In the genomic region with DNA sequence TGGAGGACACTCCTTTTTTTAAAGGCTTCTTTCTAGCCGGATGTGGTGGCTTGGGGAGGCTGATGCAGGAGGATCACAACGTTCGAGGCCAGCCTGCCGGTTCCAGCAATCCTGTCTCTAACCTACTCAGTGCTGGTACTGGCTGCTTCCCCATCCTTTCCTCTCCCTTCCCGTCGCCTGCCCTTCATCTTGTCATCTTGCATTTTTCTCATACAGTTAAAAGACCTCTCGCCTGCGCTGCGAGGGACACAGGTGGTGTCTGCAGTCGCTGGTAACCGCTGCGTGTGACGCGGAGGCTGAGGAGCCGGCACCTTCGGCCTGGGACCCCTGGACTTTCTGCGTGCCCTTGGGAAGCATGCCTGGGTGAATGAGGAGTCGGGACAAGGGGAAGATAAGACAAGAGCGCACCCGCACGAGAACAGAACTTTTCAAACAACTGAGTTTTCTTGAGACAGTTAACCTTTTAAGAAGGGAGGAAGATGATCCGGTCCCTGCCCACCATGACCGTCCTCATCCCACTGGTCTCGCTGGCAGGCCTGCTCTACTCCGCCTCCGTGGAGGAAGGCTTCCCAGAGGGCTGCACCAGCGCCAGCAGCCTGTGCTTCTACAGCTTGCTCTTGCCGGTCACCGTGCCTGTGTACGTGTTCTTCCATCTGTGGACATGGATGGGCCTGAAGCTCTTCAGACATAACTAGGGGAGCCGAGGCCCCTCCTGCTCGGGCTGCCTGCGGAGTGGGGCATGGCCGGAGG, we compare ENCODE assay signal across 8 mouse cellular contexts. TPM values are rescaled to one million over a fixed set of nuclear protein-coding genes. Genes with fewer than 3 reads are reported as not detected.
A peak's percentile ranks its signal among the peaks of the same experiment; 100 is the strongest.
DNase-seq lines count a peak whose midpoint lies in the region; ATAC-seq and TF ChIP-seq lines count a peak whose summit lies in the region.

No protein-coding gene starts in this region.

- peak in 1 of 2 experiments; percentile 24 for DNase-seq in heart, adult 2 months
- no peak for DNase-seq in heart, postnatal 4 days
- no peak for DNase-seq in thymus, adult 2 months
- no peak for DNase-seq in thymus, postnatal 0 days (ENCODE audit: low spot score)
- DNase-seq in midbrain, embryonic 14.5 days = peak; percentile 16
- DNase-seq in urinary bladder, postnatal 4 days (ENCODE audit: low spot score in 2 of 2) = no peak
- DNase-seq in gastrocnemius, adult 18-20 months (ENCODE audit: low spot score) = no peak

- peak overlapping the region; percentile 93 for H3K4me3 ChIP-seq in heart, adult 2 months
- H3K4me3 ChIP-seq in thymus, adult 2 months (ENCODE audit: control insufficient read depth, insufficient read depth, low read length) = peak overlapping the region; percentile 7; the same call in 1 of the 2 replicates
- H3K4me3 ChIP-seq in hindbrain, embryonic 13.5 days = peak overlapping the region; percentile 63
- H3K4me3 ChIP-seq in midbrain, embryonic 14.5 days (replicated peaks; ENCODE audit: low read depth, low read length) = peak overlapping the region; percentile 65

- intact Hi-C loops in heart, adult 2 months (cut with DNase I) = loop anchor here (2.0 to 5.0 kb wide), 4 partner anchors 67 to 250 kb away; a partner anchor contains a TSS

- H3K36me3 ChIP-seq in heart, adult 2 months (ENCODE audit: control insufficient read depth, insufficient read depth, low read length) = no peaks in the 10 kb centered on the region
- no peaks in the 10 kb centered on the region for H3K36me3 ChIP-seq in thymus, adult 2 months (ENCODE audit: control insufficient read depth, insufficient read depth, low read length)
- peaks cover 6% of the 10 kb centered on the region for H3K36me3 ChIP-seq in hindbrain, embryonic 13.5 days
- H3K36me3 ChIP-seq in midbrain, embryonic 14.5 days (ENCODE audit: control insufficient read depth, insufficient read depth, low read length) = no peaks in the 10 kb centered on the region

- no peak for TF ChIP-seq EP300 in heart, adult 2 months (IDR thresholded peaks at IDR 0.05; ENCODE audit: insufficient read depth, low read depth, low read length)

- no peaks in the 10 kb centered on the region for H3K79me2 ChIP-seq in heart, adult 2 months (replicated peaks; ENCODE audit: control insufficient read depth, insufficient read depth, low read length)

- H3K9ac ChIP-seq in heart, adult 2 months (ENCODE audit: low read depth, low read length) = peak overlapping the region; percentile 98
- H3K9ac ChIP-seq in hindbrain, embryonic 13.5 days = peak overlapping the region; percentile 89
- peak overlapping the region; percentile 81 for H3K9ac ChIP-seq in midbrain, embryonic 14.5 days (replicated peaks; ENCODE audit: low read length)

- no peaks in the 10 kb centered on the region for H3K9me3 ChIP-seq in hindbrain, embryonic 13.5 days
- H3K9me3 ChIP-seq in midbrain, embryonic 14.5 days (ENCODE audit: control insufficient read depth, low read length) = no peaks in the 10 kb centered on the region

- H3K4me2 ChIP-seq in hindbrain, embryonic 13.5 days = peak overlapping the region; percentile 66
- H3K4me2 ChIP-seq in midbrain, embryonic 14.5 days (ENCODE audit: low read length) = peak overlapping the region; percentile 64

- H3K4me1 ChIP-seq in heart, adult 2 months (ENCODE audit: control insufficient read depth, insufficient read depth, low read length) = 0 out of 2 replicates have a peak, but pooled peaks cover 1% of the 10 kb centered on the region
- peaks cover 13% of the 10 kb centered on the region for H3K4me1 ChIP-seq in thymus, adult 2 months (replicated peaks; ENCODE audit: control insufficient read depth, insufficient read depth, low read length)
- peaks cover 23% of the 10 kb centered on the region for H3K4me1 ChIP-seq in hindbrain, embryonic 13.5 days (replicated peaks)
- H3K4me1 ChIP-seq in midbrain, embryonic 14.5 days (ENCODE audit: control insufficient read depth, insufficient read depth, low read length) = peaks cover 8% of the 10 kb centered on the region

- H3K27me3 ChIP-seq in heart, adult 2 months (ENCODE audit: control insufficient read depth, insufficient read depth, low read length) = no peaks in the 10 kb centered on the region
- H3K27me3 ChIP-seq in thymus, adult 2 months (ENCODE audit: control insufficient read depth, insufficient read depth, low read length) = no peaks in the 10 kb centered on the region
- H3K27me3 ChIP-seq in hindbrain, embryonic 13.5 days = 0 out of 2 replicates have a peak, but pooled peaks cover 8% of the 10 kb centered on the region
- H3K27me3 ChIP-seq in midbrain, embryonic 14.5 days (ENCODE audit: control insufficient read depth, insufficient read depth, low read length) = no peaks in the 10 kb centered on the region

- ATAC-seq in hindbrain, embryonic 13.5 days (ENCODE audit: low FRiP score) = no peak
- no peak for ATAC-seq in midbrain, embryonic 14.5 days (ENCODE audit: low FRiP score, low TSS enrichment)

- H3K27ac ChIP-seq in heart, adult 2 months = peak overlapping the region; percentile 98
- H3K27ac ChIP-seq in thymus, adult 2 months (ENCODE audit: control insufficient read depth, insufficient read depth, low read length) = no peak overlapping the region
- H3K27ac ChIP-seq in hindbrain, embryonic 13.5 days = peak overlapping the region; percentile 94; the same call in 1 of the 2 replicates
- no peak overlapping the region for H3K27ac ChIP-seq in midbrain, embryonic 14.5 days (replicated peaks; ENCODE audit: low read depth, low read length)

- TF ChIP-seq CTCF in heart, adult 2 months (IDR thresholded peaks at IDR 0.05) = no peak
- TF ChIP-seq CTCF in thymus, adult 2 months (IDR thresholded peaks at IDR 0.05; ENCODE audit: borderline replicate concordance, control insufficient read depth, extremely low read depth, insufficient read depth, low read length, poor library complexity) = no peak

- 67% methylated on average over 34 of the region's 34 CpGs for whole genome bisulfite sequencing in heart, adult 2 months
- WGBS in thymus, adult 2 months = 84% methylated on average over 34 of the region's 34 CpGs
- WGBS in hindbrain, embryonic 13.5 days = 66% methylated on average over 34 of the region's 34 CpGs
- 69% methylated on average over 34 of the region's 34 CpGs for WGBS in midbrain, embryonic 14.5 days

- TF ChIP-seq POLR2A in heart, adult 2 months (IDR thresholded peaks at IDR 0.05; ENCODE audit: insufficient read depth, low read depth, low read length) = no peak
- no peak for TF ChIP-seq POLR2A in thymus, adult 2 months (IDR thresholded peaks at IDR 0.05; ENCODE audit: control insufficient read depth, extremely low read depth, insufficient read depth, low read length, poor library complexity)

RNA-seq across cellular contexts. Expression of a gene that starts 1.0 kb away (rescaled TPM):
- total RNA-seq in heart, adult 2 months (2021) = 10 to 100 TPM; 42.9 to 56.5 TPM
- 54.5 and 55.4 TPM in 2 replicates for polyA plus RNA-seq in heart, adult 2 months (2012; rRNA removed)
- 10 to 100 TPM; 31.0 to 31.9 TPM for total RNA-seq in heart, postnatal 4 days (2021)
- 64.7 and 83.0 TPM in 2 replicates for polyA plus RNA-seq in thymus, adult 2 months (2012; rRNA removed)
- polyA plus RNA-seq in thymus, postnatal 0 days (2015; fragmentation: Nextera tagmentation; extraction: Ambion mirVana) = 105 and 111 TPM in 2 replicates
- polyA plus RNA-seq in hindbrain, embryonic 13.5 days (2015; fragmentation: Nextera tagmentation; extraction: Ambion mirVana) = 81.3 and 88.2 TPM in 2 replicates
- polyA plus RNA-seq in midbrain, embryonic 14.5 days (2014; fragmentation: Nextera tagmentation; extraction: Ambion mirVana) = 94.1 and 96.4 TPM in 2 replicates
- total RNA-seq in gastrocnemius, adult 18-20 months (2021) = 10 to 100 TPM; 33.4 to 36.9 TPM

RNA-seq across cellular contexts. Expression of a gene that starts 22.2 kb away (rescaled TPM):
- total RNA-seq in heart, adult 2 months (2021) = 1 to 10 TPM; 1.6 to 2.4 TPM
- polyA plus RNA-seq in heart, adult 2 months (2012; rRNA removed) = 7.7 and 20.8 TPM in 2 replicates
- 1 to 10 TPM in 1 of 2 experiments, under 1 TPM in 1; 0.71 to 1.6 TPM for total RNA-seq in heart, postnatal 4 days (2021)
- 248 and 304 TPM in 2 replicates for polyA plus RNA-seq in thymus, adult 2 months (2012; rRNA removed)
- 135 TPM in 2 replicates for polyA plus RNA-seq in thymus, postnatal 0 days (2015; fragmentation: Nextera tagmentation; extraction: Ambion mirVana)
- 0.82 and 0.98 TPM in 2 replicates for polyA plus RNA-seq in hindbrain, embryonic 13.5 days (2015; fragmentation: Nextera tagmentation; extraction: Ambion mirVana)
- 0.79 TPM in 1 of 2 replicates, not detected in the other for polyA plus RNA-seq in midbrain, embryonic 14.5 days (2014; fragmentation: Nextera tagmentation; extraction: Ambion mirVana)
- total RNA-seq in gastrocnemius, adult 18-20 months (2021) = 1 to 10 TPM in 1 of 2 experiments, under 1 TPM in 1; 0.94 to 2.3 TPM

RNA-seq across cellular contexts. Expression of a gene that starts 30.2 kb away (rescaled TPM):
- total RNA-seq in heart, adult 2 months (2021) = under 1 TPM; 0.09 to 0.10 TPM
- not detected in 2 replicates for polyA plus RNA-seq in heart, adult 2 months (2012; rRNA removed)
- total RNA-seq in heart, postnatal 4 days (2021) = under 1 TPM; 0.14 to 0.18 TPM
- 0.04 and 0.05 TPM in 2 replicates for polyA plus RNA-seq in thymus, adult 2 months (2012; rRNA removed)
- polyA plus RNA-seq in thymus, postnatal 0 days (2015; fragmentation: Nextera tagmentation; extraction: Ambion mirVana) = 0.27 and 0.61 TPM in 2 replicates
- 0.17 TPM in 1 of 2 replicates, not detected in the other for polyA plus RNA-seq in hindbrain, embryonic 13.5 days (2015; fragmentation: Nextera tagmentation; extraction: Ambion mirVana)
- 0.07 and 0.55 TPM in 2 replicates for polyA plus RNA-seq in midbrain, embryonic 14.5 days (2014; fragmentation: Nextera tagmentation; extraction: Ambion mirVana)
- total RNA-seq in gastrocnemius, adult 18-20 months (2021) = not detected

RNA-seq across cellular contexts. Expression of a gene that starts 40.7 kb away (rescaled TPM):
- 10 to 100 TPM; 34.6 to 42.6 TPM for total RNA-seq in heart, adult 2 months (2021)
- polyA plus RNA-seq in heart, adult 2 months (2012; rRNA removed) = 62.6 and 67.0 TPM in 2 replicates
- total RNA-seq in heart, postnatal 4 days (2021) = 10 to 100 TPM; 60.1 to 63.4 TPM
- polyA plus RNA-seq in thymus, adult 2 months (2012; rRNA removed) = 187 and 205 TPM in 2 replicates
- polyA plus RNA-seq in thymus, postnatal 0 days (2015; fragmentation: Nextera tagmentation; extraction: Ambion mirVana) = 174 and 178 TPM in 2 replicates
- polyA plus RNA-seq in hindbrain, embryonic 13.5 days (2015; fragmentation: Nextera tagmentation; extraction: Ambion mirVana) = 179 and 185 TPM in 2 replicates
- 182 and 196 TPM in 2 replicates for polyA plus RNA-seq in midbrain, embryonic 14.5 days (2014; fragmentation: Nextera tagmentation; extraction: Ambion mirVana)
- total RNA-seq in gastrocnemius, adult 18-20 months (2021) = 10 to 100 TPM; 37.9 to 39.1 TPM

RNA-seq across cellular contexts. Expression of a gene that starts 58.7 kb away (rescaled TPM):
- 1 to 10 TPM; 8.4 to 8.6 TPM for total RNA-seq in heart, adult 2 months (2021)
- polyA plus RNA-seq in heart, adult 2 months (2012; rRNA removed) = 15.4 and 26.5 TPM in 2 replicates
- 10 to 100 TPM; 38.1 to 39.3 TPM for total RNA-seq in heart, postnatal 4 days (2021)
- 4.3 and 5.0 TPM in 2 replicates for polyA plus RNA-seq in thymus, adult 2 months (2012; rRNA removed)
- polyA plus RNA-seq in thymus, postnatal 0 days (2015; fragmentation: Nextera tagmentation; extraction: Ambion mirVana) = 1.4 and 2.9 TPM in 2 replicates
- 1.4 and 4.5 TPM in 2 replicates for polyA plus RNA-seq in hindbrain, embryonic 13.5 days (2015; fragmentation: Nextera tagmentation; extraction: Ambion mirVana)
- polyA plus RNA-seq in midbrain, embryonic 14.5 days (2014; fragmentation: Nextera tagmentation; extraction: Ambion mirVana) = 0.58 and 0.61 TPM in 2 replicates
- 1 to 10 TPM; 3.1 to 6.5 TPM for total RNA-seq in gastrocnemius, adult 18-20 months (2021)

Comparison
In these comparisons a context has a peak if more than half of its experiments do, and no peak if none do; other contexts are left out.
1. H3K27ac ChIP-seq: peak in heart, adult 2 months (single experiment) and hindbrain, embryonic 13.5 days (single experiment); none in thymus, adult 2 months (single experiment) and midbrain, embryonic 14.5 days (single experiment).
2. H3K4me3 ChIP-seq: peak in every context shown above with its lines; median percentile 93 in heart, adult 2 months; 65 in midbrain, embryonic 14.5 days; 63 in hindbrain, embryonic 13.5 days; 7 in thymus, adult 2 months.
3. Peak in every context shown above with its lines, with median percentiles within 50 percentile points of each other: H3K9ac ChIP-seq.